Comparison of ENCODE assay signal across 16 mouse cellular contexts in genomic region chr14:105064243-105064642, GRCm38 (mm10).
"Had no signal": no experiment of that assay in that cellular context is flagged by ENCODE, and none has a peak within 500 bp of the region (broad histone marks: within the 10 kb centered on the region; RNA-seq: fewer than 3 reads in every experiment).

No protein-coding gene starts in this region.

- ATAC-seq: hindbrain, embryonic 16.5 days; inflammation-experienced regulatory T-cells, adult 6 months; intestine, embryonic 15.5 days; intestine, postnatal 0 days had no signal

- DNase-seq: gastrocnemius, postnatal 14 days; gastrocnemius, postnatal 36 days; heart, adult 11 months; heart, adult 2 months; heart, postnatal 4 days; kidney, adult 18-20 months; kidney, adult 8-10 months; kidney, postnatal 10 days; kidney, postnatal 25 days; kidney, postnatal 4 days; liver; liver, embryonic 13.5 days had no signal
